Mouse (Mus musculus): ENCODE measurements around the gene Myadm.

GRCm38 (mm10) chr7:3304298-3304697, 15.4 kb downstream of the Myadm start:
- TF ChIP-seq CTCF (IDR thresholded peaks at IDR 0.05; ENCODE audit: insufficient read depth, low read depth, low read length) (no peak), POLR2A (IDR thresholded peaks at IDR 0.05; ENCODE audit: insufficient read depth, low read depth, low read length) (no peak)
